Mouse (Mus musculus) embryonic stem cell, embryonic (primary cell): Measurements from ENCODE around the gene Fance.

Source experiments
- CTCF ChIA-PET, 4 experiments: fragments of 300-600 bp in 2 of 4; fragments of 350-600 bp in 2 of 4; sonication (Branson Sonifier 250); formaldehyde crosslinking; loops; one replicate each; lab custom pipeline; 2022; ENCODE audit warnings: inconsistent platforms in 2 of 4; lab: Charles Lee
- POLR2A ChIA-PET, 4 experiments: fragments of 300-600 bp in 2 of 4; fragments of 350-600 bp in 2 of 4; sonication (Branson Sonifier 250); formaldehyde crosslinking; loops; one replicate each; lab custom pipeline; 2022; ENCODE audit warnings: antibody characterized with exemption in 4 of 4, inconsistent platforms in 1 of 4; lab: Charles Lee

Gene Fance

DNA sequence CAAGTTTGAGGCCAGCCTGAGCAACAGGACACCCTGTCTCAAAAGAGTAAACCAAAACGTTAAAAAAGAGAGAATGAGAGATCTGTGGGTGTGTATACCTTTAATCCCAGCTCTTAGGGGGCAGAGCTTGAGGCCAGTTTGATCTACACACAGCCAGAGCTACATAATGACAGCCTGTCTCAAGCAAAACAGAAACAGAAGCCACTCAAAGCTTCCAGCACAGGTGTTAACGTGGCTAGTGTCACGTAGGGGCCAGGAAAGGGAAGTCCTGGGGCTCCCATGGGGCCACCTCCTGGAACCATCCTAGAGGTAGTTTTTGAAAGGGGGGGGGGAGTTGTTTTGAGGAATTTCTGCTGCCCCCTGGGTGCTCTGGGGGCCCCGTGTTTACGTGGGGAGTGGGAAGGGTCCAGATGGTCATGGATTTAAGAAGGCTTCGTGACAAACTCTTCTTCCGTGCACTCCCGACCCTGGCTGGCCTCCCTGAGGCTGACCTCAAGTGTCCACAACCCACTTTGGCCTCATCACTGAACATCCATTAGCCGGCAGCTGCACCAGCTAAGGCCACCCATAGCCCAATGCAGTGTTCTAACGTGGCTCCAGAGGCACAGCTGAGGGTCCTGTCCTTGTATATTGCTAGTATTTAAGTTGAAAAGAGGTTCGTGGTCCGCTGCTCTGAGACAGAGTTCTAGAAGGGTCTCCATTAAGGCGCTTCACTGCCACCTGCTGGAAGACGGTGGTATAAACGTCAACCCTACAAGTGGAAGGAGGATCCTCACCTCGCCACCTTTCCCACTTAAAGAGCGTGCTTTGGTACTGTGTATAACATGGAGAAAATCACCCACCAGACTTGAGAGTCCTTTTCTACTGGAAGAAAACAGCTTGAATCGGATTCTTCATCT, 4.8 kb upstream of the Fance start:
- CTCF ChIA-PET, result interaction anchor here (0.5 to 6.0 kb wide), 29 partner anchors 9 to 704 kb away, joined by 3 to 50 read pairs (median 5); partner anchors contain the start of genes Def6 (in 3 of the 4) and Ppard (in 1 of the 4)
- POLR2A ChIA-PET, result interaction anchor here in 3 of 4 experiments (0.5 to 1.9 kb wide), 14 partner anchors 9 to 1492 kb away, joined by 3 to 9 read pairs (median 4); partner anchors contain the start of gene Ppard (in 1 of the 3)

DNA sequence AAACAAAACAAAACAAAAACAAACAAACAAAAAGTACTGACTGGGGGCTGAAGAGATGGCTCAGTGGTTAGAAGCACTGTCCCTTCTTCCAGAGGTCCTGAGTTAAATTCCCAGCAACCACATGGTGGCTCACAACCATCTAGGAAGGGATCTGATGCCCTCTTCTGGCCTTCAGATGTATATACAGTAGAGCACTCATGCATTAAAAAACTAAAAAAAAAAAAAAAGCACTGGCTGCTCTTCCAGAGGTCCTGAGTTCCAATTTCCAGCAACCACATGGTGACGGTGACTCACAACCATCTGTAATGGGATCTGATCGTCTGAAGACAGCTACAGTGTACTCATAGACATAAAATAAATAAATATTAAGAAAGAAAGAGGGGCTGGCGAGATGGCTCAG, 2.5 kb upstream of the Fance start:
- CTCF ChIA-PET, result interaction anchor here (0.6 to 6.0 kb wide), 10 partner anchors 47 to 741 kb away, joined by 3 to 50 read pairs (median 6); partner anchors contain the start of gene Def6 (in 1 of the 4)
- POLR2A ChIA-PET, result interaction anchor here in 3 of 4 experiments (0.6 to 28.6 kb wide), 7 partner anchors 30 to 492 kb away, joined by 3 to 990 read pairs (median 10); partner anchors contain the start of genes Ppard (in 1 of the 3), Rpl10a (in 1 of the 3), Tead3 (in 1 of the 3) and Tulp1 (in 1 of the 3)

DNA sequence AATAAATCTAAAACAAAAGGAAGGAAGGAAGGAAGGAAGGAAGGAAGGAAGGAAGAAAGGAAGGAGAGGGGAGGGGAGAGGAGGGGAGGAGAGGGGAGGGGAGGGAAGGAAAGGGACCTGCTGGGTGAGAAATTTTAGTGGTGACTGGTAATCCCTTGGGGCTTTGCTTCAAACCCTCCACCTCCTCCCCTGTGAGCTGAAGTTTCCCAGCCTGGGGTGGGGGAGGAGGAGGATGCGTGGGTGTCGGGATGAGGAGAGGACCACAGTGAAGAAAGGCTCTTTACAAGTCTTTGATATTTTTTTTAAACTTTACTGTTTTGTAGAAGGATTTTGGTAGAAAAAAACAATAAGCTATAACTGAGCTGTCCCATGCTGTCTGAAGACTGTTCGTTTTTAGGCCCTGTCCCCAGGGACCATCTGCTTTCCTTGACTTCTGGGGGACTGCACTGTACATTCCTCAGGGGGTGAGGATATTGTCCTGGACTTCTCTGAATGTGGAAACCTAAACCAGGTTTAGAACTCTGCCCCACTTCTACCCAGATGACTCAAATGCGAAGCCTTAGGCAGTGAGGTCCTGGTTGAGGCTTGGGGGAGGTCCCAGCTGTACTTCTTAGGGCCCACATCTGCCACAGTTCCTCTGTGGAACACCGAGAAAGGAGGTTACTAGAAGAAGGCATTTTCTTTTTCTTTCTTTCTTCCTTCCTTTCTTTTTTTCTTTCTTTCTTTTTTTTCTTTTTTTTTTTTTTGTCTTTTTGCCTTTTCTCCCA, 1.8 kb upstream of the Fance start:
- CTCF ChIA-PET, result interaction anchor here (0.6 to 6.0 kb wide), 12 partner anchors 13 to 741 kb away, joined by 3 to 41 read pairs (median 4); partner anchors contain the start of gene Def6 (in 1 of the 4)
- POLR2A ChIA-PET, result interaction anchor here in 3 of 4 experiments (0.6 to 28.6 kb wide), 14 partner anchors 12 to 493 kb away, joined by 3 to 990 read pairs (median 3); partner anchors contain the start of genes Ppard (in 1 of the 3), Rpl10a (in 1 of the 3), Tead3 (in 1 of the 3) and Tulp1 (in 1 of the 3)

DNA sequence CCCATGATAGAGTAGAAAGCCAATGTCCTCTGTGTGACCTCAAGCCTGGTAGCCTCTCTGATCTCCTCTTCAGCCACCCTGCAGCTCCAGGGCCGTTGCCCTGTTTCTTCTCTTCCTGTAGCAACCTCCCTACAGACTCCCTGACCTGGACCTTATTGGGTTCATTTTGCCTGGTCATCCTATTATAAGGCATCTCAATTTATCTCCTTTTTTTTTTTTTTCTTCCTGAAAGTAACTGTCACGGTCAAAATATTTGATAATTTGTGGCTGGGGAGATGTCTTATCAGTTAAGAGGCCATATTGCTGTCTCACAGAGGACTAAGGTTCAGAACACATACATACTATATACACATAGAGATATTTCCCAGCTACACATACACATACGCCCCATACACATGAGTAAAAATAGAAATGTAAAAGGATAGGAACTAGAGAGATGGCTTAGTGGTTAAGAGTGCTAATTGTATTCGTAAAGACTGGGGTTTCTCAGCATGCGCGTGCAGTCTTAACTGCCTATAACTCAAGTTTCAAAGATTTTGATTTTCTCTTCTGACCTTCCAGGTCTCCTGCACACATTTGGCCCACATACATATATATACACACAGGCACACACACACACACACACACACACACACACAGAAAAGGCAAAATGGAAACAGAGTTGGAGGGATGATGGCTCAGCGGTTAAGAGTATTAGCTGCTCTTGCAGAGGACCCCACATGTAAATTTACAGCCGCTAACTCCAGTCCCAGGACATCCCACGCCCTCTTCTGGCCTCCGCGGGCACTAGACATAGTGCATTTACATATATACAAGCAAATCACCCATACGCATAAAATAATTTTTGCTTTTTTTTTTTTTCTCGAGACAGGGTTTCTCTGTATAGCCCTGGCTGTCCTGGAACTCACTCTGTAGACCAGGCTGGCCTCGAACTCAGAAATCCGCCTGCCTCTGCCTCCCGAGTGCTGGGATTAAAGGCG, 797 bp upstream of the Fance start:
- CTCF ChIA-PET, result interaction anchor here (0.6 to 6.0 kb wide), 26 partner anchors 8 to 264 kb away, joined by 3 to 41 read pairs (median 4); partner anchors contain the start of genes Def6 (in 2 of the 4) and Ppard (in 1 of the 4)

DNA sequence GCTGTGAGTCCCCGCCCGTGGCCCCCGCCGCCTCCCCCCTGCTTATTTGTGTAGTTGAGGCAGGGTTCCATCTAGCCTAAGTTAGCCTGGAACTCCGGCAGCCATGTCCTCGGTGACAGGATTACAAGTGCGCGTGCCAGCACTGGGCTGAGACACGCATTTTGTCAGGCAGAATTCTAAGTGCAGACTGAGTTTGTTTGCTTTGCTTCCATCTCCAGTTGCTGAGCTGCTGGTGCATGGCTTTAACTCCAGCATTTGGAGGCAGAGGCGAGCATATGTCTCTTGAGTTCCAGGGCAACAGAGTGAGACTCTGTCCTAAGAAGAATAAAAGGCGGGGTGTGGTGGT, 534 bp downstream of the Fance start:
- ChIA-PET CTCF (interaction anchor here (0.5 to 3.1 kb wide), 21 partner anchors 9 to 529 kb away, joined by 3 to 41 read pairs (median 5); partner anchors contain the start of gene Ppard (in 1 of the 4)), POLR2A (interaction anchor here (0.6 to 28.6 kb wide), 34 partner anchors 9 to 886 kb away, joined by 3 to 990 read pairs (median 4); partner anchors contain the start of genes Def6 (in 2 of the 4), Rpl10a (in 2 of the 4), Tead3 (in 1 of the 4) and Tulp1 (in 1 of the 4))

More for the DNA sequence above, 797 bp upstream of the Fance start:
- POLR2A ChIA-PET, result interaction anchor here (0.5 to 28.6 kb wide), 39 partner anchors 8 to 456 kb away, joined by 3 to 990 read pairs (median 4); partner anchors contain the start of genes Def6 (in 2 of the 4), Ppard (in 2 of the 4), Rpl10a (in 2 of the 4) and Tead3 (in 1 of the 4)

DNA sequence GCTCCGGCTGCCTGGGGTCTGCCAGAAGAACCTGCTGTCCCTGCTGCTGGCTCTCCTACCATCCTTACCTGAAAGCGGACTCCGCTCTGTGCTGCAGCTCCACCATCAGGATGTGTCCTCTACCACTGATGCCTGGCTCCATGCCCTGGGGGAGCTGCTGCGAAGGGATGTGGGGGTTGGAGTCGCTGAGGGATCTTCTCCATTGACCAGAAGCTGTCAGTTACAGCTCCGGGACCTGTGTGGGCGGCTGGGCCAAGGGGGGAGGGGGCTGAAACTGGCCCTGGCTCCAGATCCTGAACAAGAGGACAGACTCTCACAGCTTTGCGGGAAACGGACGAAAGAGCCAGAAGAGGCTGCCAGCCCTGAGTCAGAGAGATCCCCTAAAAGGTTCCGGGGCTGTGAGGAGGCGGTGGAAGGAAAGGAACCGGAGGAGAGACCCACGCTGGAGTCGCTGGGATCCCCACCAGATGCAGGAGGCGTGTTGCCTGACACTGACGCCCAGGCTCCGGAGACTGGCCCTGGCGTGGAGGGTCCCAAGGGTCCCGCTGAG, 2.4 kb downstream of the Fance start:
- ChIA-PET CTCF (interaction anchor here (0.5 to 3.2 kb wide), 24 partner anchors 11 to 1383 kb away, joined by 3 to 47 read pairs (median 6); partner anchors contain the start of genes Phf1 (in 1 of the 4) and Ppard (in 1 of the 4)), POLR2A (interaction anchor here in 3 of 4 experiments (0.5 to 28.6 kb wide), 15 partner anchors 10 to 209 kb away, joined by 3 to 990 read pairs (median 7); partner anchors contain the start of genes Rpl10a (in 3 of the 3), Tead3 (in 1 of the 3) and Tulp1 (in 1 of the 3))

DNA sequence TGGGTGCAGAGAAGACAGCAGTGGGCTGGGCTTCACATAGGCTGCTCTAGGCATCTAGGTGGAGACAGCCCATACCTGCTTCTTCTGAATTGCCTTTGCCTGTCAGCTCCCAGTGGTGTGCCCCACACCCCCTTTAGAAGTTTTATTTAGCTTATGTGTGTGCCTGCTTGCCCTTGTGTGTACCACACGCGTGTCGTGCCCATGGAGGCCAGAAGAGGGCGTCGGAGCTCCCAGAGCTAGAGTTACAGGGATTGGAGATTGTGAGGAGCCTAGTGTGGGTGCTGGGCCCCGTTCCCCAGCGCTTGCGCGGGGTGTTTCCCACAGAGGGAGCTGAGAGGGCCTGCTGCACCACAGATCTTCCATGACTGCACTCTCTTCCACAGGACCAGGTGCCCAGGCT, 3.2 kb downstream of the Fance start:
- POLR2A ChIA-PET, result interaction anchor here (0.6 to 28.6 kb wide), 46 partner anchors 8 to 763 kb away, joined by 3 to 990 read pairs (median 4); partner anchors contain the start of genes Rpl10a (in 4 of the 4), Tead3 (in 3 of the 4), Def6 (in 1 of the 4) and Ppard (in 1 of the 4)
- CTCF ChIA-PET, result interaction anchor here (0.5 to 3.2 kb wide), 55 partner anchors 8 to 1384 kb away, joined by 3 to 47 read pairs (median 4); partner anchors contain the start of genes Ppard (in 2 of the 4), Def6 (in 1 of the 4), Phf1 (in 1 of the 4) and Tcp11 (in 1 of the 4)

DNA sequence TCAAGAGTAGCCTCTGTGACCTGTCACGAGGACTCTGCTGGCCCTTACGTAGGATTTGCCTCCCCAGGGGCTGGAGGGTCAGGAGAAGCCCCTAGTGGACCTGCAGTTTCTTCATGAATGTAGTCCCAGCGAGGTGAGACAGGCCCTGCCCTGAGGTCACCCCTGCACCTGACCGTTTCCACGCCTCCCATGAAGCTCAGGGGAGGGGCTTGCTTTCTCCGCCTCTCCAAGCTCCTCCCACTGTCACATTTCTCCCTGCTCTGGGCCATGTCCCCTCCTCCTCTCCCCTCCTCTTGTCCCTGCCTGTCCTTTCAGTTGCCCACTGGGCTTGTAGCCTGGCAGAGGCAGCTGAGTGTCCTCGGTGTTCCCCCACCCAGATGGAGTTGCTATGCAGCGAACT, 3.8 kb downstream of the Fance start:
- ChIA-PET CTCF (interaction anchor here (0.6 to 3.2 kb wide), 50 partner anchors 8 to 691 kb away, joined by 3 to 47 read pairs (median 4); partner anchors contain the start of genes Ppard (in 2 of the 4), Def6 (in 1 of the 4) and Tcp11 (in 1 of the 4)), POLR2A (interaction anchor here (0.5 to 28.6 kb wide), 51 partner anchors 8 to 763 kb away, joined by 3 to 990 read pairs (median 4); partner anchors contain the start of genes Rpl10a (in 4 of the 4), Tead3 (in 3 of the 4), Def6 (in 1 of the 4) and Ppard (in 1 of the 4))

DNA sequence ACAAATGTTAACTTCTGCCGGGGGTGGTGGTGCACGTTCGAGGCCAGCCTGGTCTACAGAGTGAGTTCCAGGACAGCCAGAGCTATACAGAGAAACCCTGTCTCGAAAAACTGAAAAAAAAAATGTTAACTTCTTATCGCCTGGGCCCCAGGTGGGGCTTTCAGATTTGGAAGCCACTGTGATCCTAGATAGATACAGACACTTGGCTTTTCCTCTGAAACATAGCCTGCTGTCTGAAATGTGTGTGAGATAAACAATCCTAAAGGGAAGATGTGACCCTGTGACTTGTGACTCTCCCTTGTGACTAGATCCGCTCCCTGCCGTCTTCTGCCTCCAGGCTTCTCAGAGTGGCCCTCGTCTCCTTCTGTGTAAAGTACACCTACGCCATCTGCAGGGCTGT, 4.4 kb downstream of the Fance start:
- POLR2A ChIA-PET, result interaction anchor here in 3 of 4 experiments (0.5 to 28.6 kb wide), 30 partner anchors 9 to 715 kb away, joined by 3 to 990 read pairs (median 5); partner anchors contain the start of genes Rpl10a (in 3 of the 3), Tead3 (in 2 of the 3), Def6 (in 1 of the 3) and Ppard (in 1 of the 3)
- CTCF ChIA-PET, result interaction anchor here in 3 of 4 experiments (0.6 to 3.2 kb wide), 31 partner anchors 8 to 229 kb away, joined by 3 to 47 read pairs (median 5); partner anchors contain the start of genes Def6 (in 1 of the 3) and Ppard (in 1 of the 3)

DNA sequence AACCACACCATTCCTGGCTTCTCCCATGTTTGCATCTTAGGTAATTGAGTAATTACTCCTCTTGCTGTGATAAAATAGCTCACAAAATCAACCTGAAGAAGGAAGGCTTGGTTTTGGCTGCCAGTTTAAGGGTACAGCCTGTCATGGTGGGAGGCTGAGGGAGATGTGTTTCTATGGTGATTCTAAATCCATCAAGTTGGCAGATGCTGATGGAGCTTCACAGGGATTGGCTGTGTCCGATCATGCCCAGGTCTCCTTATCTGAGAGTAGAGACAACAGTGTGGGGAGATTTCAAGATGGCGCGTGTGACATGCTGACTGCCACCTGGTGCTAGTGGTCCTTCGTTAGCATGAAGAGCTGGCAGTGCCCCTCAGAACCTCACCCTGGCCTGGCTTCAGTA, 8.4 kb downstream of the Fance start:
- ChIA-PET CTCF (interaction anchor here in 3 of 4 experiments (0.5 to 1.3 kb wide), 6 partner anchors 16 to 114 kb away, joined by 3 to 7 read pairs (median 4); partner anchors contain the start of gene Def6 (in 1 of the 3)), POLR2A (interaction anchor here in 3 of 4 experiments (0.7 to 45.8 kb wide), 11 partner anchors 2 to 54 kb away, joined by 3 to 990 read pairs (median 4); partner anchors contain the start of genes Fance (in 2 of the 3), Rpl10a (in 1 of the 3), Tead3 (in 1 of the 3) and Tulp1 (in 1 of the 3))

DNA sequence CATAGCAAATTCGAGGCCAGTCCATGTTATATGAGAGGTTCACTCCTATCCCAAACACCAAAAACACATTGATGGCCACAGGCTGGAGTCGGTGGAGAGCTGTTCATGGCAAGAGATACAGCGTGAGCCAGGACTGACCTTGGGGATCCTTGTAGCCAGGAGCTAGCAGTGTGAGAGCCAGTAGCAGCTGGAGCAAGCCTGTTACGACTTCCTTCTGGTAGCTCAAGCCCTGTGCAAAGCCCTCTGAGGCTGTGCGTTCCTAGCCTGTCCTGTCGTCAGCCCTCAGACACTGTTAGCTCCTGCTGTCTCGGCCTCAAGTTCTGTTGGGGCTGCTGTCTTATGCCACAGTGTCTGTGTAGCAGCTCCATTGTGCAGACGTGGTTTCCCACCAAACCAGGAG, 10.5 kb downstream of the Fance start:
- ChIA-PET POLR2A (interaction anchor here (0.7 to 45.8 kb wide), 32 partner anchors 0 to 1350 kb away, joined by 3 to 990 read pairs (median 4); partner anchors contain the start of genes Fance (in 3 of the 4), Tead3 (in 2 of the 4), Def6 (in 1 of the 4) and Ppard (in 1 of the 4)), CTCF (interaction anchor here (0.6 to 2.2 kb wide), 17 partner anchors 8 to 600 kb away, joined by 3 to 10 read pairs (median 3); no protein-coding TSS in a partner anchor)

DNA sequence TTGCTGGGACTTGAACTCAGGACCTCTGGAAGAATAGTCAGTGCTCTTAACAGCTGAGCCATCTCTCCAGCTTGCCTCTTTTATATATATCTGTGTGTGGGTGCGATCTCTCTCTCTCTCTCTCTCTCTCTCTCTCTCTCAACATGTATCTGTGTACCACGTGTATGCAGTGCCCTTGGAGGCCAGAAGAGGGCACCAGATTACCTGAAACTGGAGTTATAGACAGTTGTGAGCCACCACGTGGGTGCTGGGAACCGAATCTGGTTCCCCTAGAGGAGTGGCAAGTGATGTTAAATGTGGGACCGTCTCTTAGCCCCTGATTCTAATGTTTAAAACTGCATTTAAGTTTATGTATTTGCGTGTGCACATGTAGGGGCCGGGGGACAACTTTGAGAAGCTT, 11.1 kb downstream of the Fance start:
- CTCF ChIA-PET, result interaction anchor here (0.6 to 2.2 kb wide), 15 partner anchors 8 to 228 kb away, joined by 3 to 10 read pairs (median 4); no protein-coding TSS in a partner anchor
- POLR2A ChIA-PET, result interaction anchor here (0.7 to 45.8 kb wide), 20 partner anchors 0 to 1351 kb away, joined by 3 to 990 read pairs (median 4); partner anchors contain the start of genes Fance (in 2 of the 4), Tead3 (in 2 of the 4), Ppard (in 1 of the 4) and Rpl10a (in 1 of the 4)

DNA sequence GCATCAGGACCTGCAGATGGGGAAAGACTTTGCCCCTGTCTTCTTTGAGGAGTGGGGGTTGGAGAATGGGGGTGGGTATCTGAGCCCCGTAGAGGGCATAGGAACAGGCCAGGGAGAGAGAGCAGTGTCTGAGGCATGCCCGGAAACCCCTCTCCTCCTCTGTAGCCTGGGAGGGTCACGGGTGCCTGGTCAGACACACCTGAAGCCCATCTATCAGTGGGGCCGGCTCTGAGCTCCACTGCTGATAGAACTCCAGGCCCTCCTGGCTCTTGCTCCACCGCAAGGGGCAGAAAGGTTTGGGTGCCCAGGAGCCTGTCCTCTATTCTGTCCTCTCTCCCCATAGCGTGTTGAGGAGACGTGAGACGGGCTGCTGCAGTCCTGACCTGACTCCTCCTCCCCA, 12.4 kb downstream of the Fance start:
- CTCF ChIA-PET, result interaction anchor here in 2 of 4 experiments (0.5 to 1.4 kb wide), 6 partner anchors 9 to 752 kb away, joined by 3 to 4 read pairs (median 4); partner anchors contain the start of gene Def6 (in 1 of the 2)
- POLR2A ChIA-PET, result interaction anchor here in 3 of 4 experiments (0.6 to 45.8 kb wide), 9 partner anchors 2 to 100 kb away, joined by 3 to 990 read pairs (median 4); partner anchors contain the start of genes Fance (in 3 of the 3), Tead3 (in 2 of the 3), Rpl10a (in 1 of the 3) and Tulp1 (in 1 of the 3)

DNA sequence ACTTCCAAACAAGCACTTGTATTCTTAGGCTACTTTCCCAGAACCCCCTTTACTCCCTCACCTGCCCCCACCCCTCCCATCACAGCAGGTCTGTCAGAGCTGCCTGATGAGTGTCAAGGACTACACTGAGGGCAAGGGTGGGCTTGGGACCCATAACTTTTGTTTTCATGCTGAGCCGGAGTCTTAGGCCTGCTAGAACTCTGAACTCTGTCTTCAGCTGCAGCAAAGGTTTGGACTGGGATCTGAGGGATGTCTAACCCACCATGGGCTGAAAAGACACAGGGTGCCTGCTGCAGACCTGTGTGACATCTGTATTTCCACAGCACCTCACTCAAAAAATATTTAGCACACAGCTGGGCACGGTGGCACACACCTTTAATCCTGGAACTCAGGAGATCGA, 13.6 kb downstream of the Fance start:
- POLR2A ChIA-PET, result interaction anchor here (0.5 to 45.8 kb wide), 30 partner anchors 3 to 262 kb away, joined by 3 to 990 read pairs (median 4); partner anchors contain the start of genes Fance (in 3 of the 4), Def6 (in 1 of the 4), Rpl10a (in 1 of the 4) and Tead3 (in 1 of the 4)
- CTCF ChIA-PET, result interaction anchor here in 3 of 4 experiments (0.6 to 1.7 kb wide), 8 partner anchors 10 to 234 kb away, joined by 3 to 7 read pairs (median 4); partner anchors contain the start of gene Def6 (in 1 of the 3)
